Mouse (Mus musculus): Measurements from ENCODE around the gene Dgkq.
"Not testable (repeated sequence)": the region's sequence is repeated elsewhere in the genome, so short reads cannot be mapped to it uniquely, and the experiment has no call there.

The Dgkq gene

DNA sequence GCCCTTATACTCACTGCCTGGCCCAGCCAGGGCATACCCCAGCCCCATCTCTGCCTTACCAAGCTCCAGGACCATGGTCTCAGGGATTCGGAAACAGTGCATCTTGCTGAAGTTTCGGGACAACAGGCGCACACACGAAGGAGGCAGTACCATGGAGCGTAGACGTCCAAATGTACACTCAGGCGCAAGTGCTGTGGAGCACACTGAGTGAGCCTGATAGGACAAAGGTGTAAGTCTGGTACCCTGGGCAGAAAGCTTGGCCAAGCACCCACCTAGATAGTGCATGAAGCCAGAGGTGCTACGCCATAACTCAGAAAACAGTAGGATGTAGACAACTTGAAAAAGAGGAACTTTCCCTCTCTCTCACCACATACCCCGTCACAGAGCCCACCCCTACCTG is 14.1 kb downstream of the Dgkq start:
- no peak for DNase-seq (ENCODE audit: low read depth, low spot score)

DNA sequence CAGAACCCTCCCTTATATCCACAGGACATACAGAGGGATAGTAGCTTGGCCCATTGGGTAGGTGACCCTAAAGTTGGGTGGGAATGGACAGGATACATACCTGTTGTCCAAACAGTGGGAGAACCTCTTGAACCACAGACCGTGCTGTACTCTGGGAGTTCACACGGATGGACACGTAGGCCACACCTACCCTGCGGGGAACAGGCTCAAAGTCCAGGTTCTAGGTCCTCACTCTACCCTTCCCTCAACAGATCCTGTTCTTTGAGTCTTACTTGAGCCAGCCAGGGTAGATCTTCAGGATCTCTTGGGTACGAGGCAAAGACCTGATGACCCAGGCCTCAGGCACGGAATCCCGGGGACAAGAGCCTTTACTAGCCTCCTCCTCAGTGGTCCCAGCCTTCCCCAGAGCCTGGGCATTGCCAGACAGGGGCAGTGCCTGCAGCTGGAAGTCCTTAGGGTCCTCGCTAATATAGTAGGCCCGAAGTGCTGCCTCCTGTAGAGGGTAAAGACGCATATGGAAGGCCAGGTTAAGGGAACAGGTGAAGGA is 15.0 kb downstream of the Dgkq start:
- no peak for DNase-seq (ENCODE audit: low read depth, low spot score)

DNA sequence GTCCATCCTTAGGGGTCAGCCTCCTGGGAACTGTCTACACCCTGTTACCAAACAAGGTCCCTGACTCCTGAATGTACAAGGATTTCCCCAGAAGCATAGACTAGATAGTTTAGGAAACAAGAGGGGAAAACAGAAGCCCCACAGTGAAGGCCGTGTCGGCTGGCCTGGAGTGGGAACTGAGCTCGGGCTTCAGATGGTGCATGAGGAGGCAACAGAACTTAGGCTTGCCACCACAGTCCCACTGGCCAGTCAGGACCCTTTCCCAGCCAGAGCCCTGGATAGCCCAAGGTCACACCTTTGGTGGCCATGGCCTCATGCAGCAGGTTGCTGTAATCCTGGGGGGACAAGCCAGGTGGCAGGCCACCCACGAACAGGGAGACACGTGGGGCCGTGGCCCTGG is 16.1 kb downstream of the Dgkq start:
- no peak for DNase-seq (ENCODE audit: low read depth, low spot score)

DNA sequence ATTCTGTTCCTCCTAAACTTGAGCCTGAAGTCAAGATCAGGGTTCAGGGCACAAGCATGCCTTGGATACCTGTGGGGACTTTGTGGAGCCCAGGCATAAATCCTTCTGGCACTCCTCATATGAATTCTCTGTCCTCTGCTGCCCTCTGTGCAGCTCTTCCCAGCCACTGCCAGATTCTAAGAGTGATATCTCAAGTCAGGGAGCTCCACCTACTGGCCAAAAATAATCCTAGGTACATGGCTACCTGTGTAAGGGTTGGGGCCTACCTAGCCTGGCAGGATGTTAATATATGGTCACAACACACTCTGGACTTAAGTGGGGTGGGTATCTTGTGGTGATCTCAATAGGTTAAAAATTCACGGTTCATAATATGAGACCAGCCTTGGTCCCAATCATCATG is 17.6 kb downstream of the Dgkq start:
- peak; percentile 46 for DNase-seq (ENCODE audit: low read depth, low spot score)

DNA sequence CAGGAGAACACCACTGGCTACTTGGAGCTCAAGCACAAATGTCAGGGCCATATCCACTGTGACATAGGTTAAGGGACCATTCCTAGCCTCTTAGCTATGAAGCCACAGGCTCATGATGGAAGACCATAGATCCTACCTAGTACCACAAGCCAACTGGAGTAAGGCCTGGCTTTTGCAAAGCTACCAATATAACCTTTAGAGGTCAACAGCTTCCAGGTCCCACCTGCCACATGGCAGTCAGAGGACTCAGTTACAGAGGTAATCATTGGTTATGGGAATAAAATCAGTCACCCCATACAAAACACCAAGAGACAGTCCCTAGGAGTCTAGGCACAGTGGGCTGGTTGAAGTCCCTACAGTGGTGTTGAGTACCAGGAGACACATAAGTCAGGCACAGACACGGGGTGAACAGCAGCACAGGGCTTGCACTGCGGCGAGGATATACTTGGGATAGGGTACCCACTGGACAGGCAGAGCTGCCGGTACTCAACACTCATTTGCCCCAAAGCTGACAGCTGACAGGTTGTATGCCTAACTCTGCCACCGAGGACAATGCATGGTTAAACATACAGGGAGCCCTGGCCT is 18.2 kb downstream of the Dgkq start:
- no peak for DNase-seq (ENCODE audit: low read depth, low spot score)

DNA sequence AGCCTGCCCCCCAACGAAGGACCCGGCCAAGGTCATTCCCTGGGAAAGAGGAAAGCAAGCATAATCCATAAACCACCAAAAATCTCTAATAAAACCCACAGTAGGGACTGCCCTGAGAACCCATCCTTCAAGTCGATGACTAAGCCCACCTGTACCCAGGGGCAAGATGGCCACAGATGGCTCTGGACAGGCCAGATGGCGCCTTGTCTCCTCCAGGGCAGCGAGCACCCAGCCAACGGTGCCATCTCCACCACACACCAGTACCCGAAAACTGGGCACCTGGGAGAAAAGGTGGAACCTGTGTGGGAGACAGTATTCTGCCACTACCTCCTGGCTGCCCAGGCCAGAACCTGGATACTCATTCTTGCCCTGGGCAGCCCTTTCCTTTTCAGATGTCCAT is 19.1 kb downstream of the Dgkq start:
- DNase-seq (ENCODE audit: low read depth, low spot score) = no peak

DNA sequence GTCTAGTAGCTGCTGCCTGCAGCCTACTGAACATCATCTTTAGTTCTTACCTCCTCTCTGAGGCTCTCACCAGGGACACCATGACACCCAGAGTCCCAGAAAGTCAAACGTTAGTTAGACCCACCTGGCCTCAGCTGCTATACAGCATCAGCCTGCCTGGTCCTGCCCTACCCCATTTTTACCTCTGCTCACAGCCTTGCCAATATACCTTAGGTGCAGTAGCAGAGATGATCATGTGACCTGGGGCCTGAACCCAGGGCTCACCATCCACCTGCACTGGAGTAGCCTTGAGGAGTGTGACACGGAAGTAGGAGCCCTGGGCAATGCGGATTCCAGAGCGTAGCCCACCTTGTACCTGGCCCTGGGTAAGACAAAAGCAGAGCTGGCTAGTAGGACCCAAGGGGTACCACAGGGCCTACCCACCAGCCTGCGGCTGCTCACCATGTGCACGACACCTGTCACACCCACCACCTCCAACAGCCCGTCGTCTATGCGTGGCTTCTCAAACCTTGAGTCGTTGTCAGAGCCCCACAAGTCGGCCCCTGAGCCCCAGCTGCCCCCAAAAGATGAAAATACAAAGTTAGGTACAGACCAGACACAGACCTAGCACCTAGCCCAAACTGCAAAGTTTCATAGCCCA is 20.4 kb downstream of the Dgkq start:
- DNase-seq (ENCODE audit: low read depth, low spot score) = no peak

DNA sequence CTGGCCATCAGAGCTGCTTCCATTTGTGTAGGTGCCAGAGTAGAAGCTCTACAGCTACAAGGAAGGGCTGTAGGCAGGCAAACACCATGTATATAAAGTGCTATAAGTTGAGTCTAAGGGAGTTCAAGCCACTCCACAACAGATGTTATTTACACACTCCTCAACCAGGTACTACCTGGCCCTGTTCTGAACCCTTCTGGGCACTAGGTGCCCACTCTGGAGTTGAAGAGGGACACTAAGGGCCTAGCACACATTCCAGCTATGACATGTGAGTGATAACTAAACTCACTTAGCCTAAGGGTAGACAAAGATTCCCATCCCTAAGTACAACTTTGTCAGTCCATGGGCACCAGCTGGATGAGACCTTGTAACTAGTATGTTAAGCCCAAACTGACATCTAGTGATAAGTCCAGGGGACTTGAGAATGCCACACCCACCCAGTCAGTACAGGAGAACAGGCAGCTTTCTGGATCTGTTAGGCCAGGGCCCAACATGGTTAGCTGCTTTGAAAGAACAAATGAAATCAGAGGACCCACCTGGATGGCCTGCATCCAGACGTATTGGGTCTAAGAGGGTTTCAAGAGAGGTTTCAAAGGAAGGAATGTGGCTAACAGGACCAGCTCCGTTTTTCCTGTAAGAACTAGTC is 21.5 kb downstream of the Dgkq start:
- no peak for DNase-seq (ENCODE audit: low read depth, low spot score)

DNA sequence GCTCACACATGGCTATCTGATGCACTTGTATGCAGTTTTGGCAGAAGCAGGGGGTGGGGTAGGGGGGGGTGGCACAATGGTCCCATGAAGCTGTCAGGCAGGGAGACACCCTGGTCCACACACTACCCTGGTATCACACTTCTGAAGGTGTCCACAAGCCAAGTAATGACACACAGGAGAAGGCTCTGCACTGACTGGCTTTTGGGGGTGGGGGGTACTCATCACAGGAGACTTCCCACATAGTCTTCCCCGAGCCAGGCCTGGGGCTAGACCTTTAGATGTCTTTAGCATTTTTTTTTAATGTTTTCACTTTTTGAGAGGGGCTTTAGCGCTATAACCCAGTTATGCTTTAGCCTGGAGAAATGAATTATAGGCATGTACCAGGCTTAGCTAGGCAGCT is 22.2 kb downstream of the Dgkq start:
- no peak for DNase-seq (ENCODE audit: low read depth, low spot score)

DNA sequence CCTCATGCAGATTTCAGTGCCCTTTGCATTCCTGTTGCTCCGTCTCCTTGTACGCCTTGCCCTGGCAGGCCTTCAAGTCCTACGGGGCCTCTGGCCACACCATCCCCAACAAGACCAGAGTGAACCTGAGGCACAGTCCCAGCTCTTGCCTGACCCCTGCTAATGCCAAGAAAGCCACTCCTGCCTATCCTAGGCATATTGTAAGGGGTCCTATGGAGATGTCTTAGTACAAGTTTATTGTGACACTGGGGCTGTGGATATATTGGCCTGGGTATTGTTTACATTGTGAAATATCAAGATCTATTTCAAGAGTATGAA is 23.2 kb downstream of the Dgkq start:
- DNase-seq (ENCODE audit: low read depth, low spot score) = no peak

DNA sequence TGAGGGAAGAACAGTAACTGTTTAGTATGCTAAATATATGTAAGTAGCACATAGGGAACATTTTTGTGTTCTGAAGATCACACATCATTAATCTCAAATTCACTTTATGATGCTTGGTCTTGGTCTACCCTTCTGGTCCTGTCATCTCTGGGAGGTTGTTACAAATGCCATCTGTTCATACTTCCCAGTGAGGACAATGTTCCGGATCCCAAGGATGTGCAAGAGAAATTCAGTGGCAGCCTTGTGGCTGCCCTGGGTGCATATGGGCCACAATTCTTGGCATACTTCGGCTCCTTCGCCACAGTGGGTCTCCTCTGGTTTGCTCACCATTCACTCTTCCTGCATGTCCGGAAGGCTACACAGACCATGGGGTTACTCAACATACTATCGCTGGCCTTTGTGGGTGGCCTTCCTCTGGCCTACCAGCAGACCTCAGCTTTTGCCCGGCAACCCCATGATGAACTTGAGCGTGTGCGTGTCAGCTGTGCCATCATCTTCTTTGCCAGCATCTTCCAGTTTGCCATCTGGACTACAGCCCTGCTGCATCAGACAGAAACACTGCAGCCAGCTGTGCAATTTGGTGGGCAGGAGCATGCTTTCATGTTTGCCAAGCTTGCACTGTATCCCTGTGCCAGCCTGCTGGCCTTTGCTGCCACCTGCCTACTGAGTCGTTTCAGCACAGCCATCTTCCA is 23.7 kb downstream of the Dgkq start:
- DNase-seq (ENCODE audit: low read depth, low spot score) = peak; percentile 48

DNA sequence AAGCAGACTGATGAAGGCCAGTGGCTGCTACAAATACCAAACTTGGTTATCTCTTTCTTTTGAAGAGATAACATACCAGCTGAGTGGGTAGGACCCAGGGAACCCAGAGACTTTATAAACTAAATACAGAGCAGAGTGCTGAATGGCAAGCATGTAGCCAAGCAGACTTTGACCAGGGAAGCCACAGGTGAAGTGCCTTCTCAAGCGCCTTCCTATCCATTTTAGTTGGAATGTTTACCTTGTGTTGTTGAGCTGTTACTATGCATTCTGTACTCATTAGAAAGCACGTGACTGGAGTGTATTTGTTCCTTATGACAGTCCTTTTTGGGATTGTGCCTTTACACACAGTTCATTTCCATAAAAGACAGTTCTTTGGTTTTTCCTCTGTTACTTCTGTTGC is 25.8 kb downstream of the Dgkq start:
- no peak for DNase-seq (ENCODE audit: low read depth, low spot score)

DNA sequence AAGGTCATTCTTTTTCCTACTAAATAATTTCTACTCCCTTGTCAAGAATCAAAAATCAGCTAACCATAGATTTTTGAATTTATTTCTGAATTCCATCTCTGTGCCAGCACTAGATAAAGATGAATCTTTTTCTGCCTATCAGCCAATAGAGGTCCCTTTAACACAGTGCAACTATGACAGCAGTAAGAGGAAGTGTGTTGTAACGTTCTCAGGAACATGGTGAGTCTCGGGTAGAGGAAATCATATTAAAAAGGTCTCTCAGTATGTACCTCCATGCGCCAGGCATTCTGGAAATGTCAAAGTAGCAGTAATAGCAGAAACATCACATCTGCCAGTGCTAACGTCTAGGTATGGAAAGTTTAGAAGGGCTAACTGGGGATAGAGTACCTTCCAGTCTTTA is 33.3 kb downstream of the Dgkq start:
- DNase-seq (ENCODE audit: low read depth, low spot score) = no peak

DNA sequence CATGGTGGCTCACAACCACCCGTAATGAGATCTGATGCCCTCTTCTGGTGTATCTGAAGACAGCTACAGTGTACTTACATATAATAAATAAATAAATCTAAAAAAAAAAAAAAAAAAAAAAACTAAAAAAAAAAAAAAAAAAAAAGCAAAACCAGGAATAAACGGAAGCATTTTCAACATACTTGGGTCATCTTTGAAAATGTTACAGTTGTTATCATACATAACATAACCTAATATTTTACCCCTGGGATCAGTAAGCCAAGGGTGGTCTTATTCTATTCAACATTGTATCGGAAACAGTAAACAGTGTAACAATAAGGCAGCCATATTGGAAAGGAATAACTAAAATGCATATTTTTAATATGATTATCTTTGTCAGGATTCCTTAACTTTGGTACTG is 35.4 kb downstream of the Dgkq start:
- not testable (repeated sequence) for DNase-seq (ENCODE audit: low read depth, low spot score)

DNA sequence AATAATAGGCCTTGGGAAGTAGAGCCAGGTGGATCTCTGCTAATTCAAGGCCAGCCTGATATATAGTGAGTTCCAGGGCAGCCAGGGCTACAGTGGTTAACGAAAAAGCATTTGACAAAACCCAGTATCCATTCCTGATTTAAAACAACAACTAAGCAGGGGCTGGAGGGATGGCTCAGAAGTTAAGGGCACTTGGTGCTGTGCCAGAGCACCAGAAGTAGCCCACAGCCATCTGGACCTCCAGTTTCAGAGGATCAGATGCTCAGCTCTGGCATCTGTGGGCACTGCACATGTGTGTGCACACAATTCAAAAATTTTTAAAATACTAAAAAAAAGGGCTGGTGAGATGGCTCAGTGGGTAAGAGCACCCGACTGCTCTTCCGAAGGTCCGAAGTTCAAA is 35.8 kb downstream of the Dgkq start:
- DNase-seq (ENCODE audit: low read depth, low spot score) = no peak

DNA sequence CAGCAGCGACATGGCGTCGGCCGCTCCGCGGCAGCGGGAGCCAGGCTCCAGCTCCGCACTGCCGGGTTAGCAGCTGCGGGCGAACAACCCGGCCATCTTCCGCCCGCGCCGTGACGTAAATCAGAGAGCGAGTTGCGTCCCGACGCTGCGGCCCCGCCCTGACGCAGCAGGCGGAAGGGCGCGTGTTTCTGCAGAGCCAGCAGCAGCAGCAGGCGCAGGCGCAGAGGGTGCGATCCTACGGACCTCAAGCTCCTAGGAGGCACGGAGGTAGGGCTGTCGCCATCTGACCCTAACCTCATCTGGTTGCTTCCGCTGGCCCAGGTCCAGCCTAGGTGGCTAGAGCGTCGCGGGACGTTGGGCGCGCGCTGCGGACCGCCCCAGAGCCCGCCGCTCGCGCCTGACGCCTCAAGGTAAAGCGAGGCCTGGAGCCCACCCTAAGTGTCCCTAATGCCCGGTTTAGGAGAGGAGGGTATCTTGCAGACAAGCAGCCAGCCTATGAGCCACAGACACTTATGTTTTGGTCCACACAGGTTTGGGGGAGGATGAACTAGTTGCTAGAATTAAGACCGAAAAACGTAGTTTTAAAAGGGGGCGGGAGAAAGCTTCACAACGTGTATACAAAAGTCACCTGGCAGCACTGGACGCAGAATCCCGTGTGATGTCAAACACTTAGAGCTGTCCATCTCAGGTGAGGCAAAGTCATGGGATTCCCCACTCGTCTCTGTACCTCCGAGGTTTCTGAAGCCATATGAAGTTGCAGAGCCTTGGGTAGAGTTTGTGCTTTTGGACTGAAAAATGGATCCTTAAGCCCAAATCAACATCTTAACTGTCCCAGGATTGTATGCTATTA is 39.6 kb downstream of the Dgkq start, which contains the start of the genes Gak and Tmem175:
Gak (minus strand) TSS at position 122 of the 850 bp plus-strand sequence.
Tmem175 (plus strand) TSS at position 137 of the 850 bp plus-strand sequence.
- DNase-seq (ENCODE audit: low read depth, low spot score) = peak; percentile 95

DNA sequence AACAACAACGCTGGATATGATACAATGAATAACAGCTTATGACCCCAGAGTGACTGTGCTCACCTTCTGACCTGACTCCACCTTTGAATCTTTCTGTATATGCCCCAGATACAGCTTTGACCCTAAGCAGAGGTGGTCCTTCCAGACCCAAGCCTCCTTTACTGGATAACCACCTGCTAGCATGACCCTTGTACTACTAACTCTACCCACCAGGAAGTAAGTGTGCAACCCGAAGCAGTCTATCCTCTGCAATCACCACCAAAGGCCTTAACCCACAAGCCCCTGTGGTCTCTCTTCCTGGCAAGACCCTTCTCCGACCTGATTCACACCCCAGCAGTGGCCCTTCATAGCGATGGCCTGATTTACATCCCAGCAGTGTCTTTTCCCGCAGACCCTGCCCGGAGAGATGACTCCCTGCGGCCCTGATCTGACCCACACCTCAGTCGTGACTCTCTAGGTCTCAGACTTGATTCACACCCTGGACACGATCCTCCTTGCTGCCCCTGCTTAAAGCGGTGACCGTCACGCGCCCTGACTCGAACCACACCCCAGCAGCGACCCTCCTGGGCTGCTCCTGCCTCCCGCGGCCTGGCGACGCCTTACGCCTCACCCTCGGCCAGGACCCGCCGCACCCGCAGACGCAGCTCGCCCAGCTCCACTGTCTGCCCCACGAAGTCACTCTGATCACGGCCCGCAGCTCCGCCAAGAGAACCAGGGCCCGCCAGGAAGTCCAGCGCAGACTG is 40.4 kb downstream of the Dgkq start:
- DNase-seq (ENCODE audit: low read depth, low spot score) = no peak

DNA sequence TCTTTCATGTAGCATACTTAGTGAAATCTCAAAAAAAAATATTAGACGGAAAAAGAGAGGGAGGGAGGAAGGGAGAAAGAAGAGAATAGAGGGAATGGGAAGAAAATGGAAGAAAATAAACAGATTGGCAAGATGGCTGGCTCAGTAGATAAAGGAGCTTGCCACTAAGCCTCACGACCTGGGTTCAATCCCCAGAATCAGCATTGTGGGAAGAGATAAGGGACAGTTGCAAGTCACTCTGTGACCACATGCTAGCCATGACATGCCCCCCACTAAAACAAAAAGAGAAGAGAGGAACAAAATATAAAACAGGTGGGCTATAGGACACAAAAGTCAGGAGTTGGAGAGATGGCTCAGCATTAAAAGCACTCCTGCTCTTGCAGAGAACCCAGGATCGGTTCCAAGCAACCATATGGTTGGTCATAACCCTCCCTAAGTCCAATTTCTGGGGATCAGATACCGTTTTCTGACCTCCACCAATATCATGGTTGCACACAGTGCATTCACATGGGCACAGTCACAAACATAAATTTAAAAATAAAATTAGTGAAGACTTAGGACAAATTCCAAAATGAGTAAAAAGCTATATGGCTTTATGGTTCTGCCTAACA is 43.3 kb downstream of the Dgkq start:
- no peak for DNase-seq (ENCODE audit: low read depth, low spot score)

DNA sequence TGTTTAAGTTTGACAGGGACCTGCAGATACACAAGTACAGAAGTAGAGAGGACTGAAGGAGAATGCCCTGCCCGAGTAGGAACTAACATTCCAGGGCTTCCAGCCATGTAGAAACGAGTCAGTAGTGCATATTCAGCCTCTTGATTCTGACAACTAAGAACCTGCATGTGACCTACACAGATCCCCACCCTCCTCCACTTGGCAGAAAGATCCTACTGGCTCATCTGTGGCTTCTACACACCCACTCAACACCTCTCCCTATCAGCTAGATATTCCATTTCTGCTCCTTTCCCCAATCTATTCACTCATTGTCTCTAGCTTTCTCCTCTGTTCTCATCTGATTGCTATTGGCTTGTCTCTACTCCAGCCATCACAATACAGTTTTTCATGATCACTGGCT is 47.6 kb downstream of the Dgkq start:
- DNase-seq (ENCODE audit: low read depth, low spot score) = no peak

DNA sequence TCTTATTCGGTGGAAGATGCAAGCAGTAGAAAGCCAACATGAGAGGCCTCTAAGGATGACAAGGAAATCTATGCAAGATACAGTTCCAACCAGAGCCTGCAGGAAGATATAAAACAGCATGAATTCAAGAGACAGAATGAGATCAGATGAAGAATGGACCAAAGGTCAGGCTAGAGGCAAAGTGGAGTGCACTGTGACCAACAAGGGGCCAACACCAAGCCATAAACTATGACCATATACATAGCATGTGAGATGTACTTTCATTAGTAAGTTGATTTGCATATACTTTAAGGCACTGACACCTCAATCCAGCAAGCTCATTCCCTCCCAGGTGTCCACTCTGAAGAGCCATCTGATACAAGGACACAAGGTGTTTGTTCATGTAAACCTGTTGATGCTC is 59.0 kb downstream of the Dgkq start:
- DNase-seq (ENCODE audit: low read depth, low spot score) = no peak
